Mouse (Mus musculus) heart, postnatal 0 days (tissue): Measurements from ENCODE around the gene Asic3. TPM values are rescaled to one million over a fixed set of nuclear protein-coding genes. Genes with fewer than 3 reads are reported as not detected.
"Not testable (repeated sequence)": the region's sequence is repeated elsewhere in the genome, so short reads cannot be mapped to it uniquely, and the experiment has no call there.

Experiments
- ATAC-seq: fragments of 200-750 bp; cut with Nextera tagmentation; 2 replicates; pipeline ENCODE4 v1.8.0; 2017; ENCODE audit warnings: low read depth, moderate number of reproducible peaks, moderate library complexity; ENCODE audit not compliant: insufficient read depth
- DNase-seq: peaks from one replicate; pipeline ENCODE4 v3.0.0-alpha.2; 2016; ENCODE audit warnings: low spot score
- H3K27ac ChIP-seq: fragments of 300-500 bp; sonication (generic); 2 replicates; pipeline ENCODE4 v1.5.1; 2014; ENCODE audit warnings: low read depth, mild to moderate bottlenecking
- H3K27me3 ChIP-seq: fragments of 300-500 bp; sonication (generic); 2 replicates; pipeline ENCODE4 v1.6.1; 2014; ENCODE audit warnings: low read length, mixed read lengths; ENCODE audit not compliant: control insufficient read depth, insufficient read depth
- H3K36me3 ChIP-seq: fragments of 300-500 bp; sonication (generic); replicated peaks from 2 replicates; pipeline ENCODE4 v1.6.1; 2014; ENCODE audit warnings: low read length, mixed read lengths; ENCODE audit not compliant: control insufficient read depth, insufficient read depth
- H3K4me1 ChIP-seq: fragments of 300-500 bp; sonication (generic); 2 replicates; pipeline ENCODE4 v1.6.1; 2014; ENCODE audit warnings: antibody characterized with exemption; ENCODE audit not compliant: control insufficient read depth, insufficient read depth
- H3K4me2 ChIP-seq: fragments of 300-500 bp; sonication (generic); 2 replicates; pipeline ENCODE4 v1.6.1; 2014; ENCODE audit warnings: low read depth, mild to moderate bottlenecking, low read length, moderate library complexity
- H3K4me3 ChIP-seq: fragments of 300-500 bp; sonication (generic); 2 replicates; pipeline ENCODE4 v1.5.1; 2014; ENCODE audit warnings: low read depth, low read length
- H3K9ac ChIP-seq: fragments of 300-500 bp; sonication (generic); replicated peaks from 2 replicates; pipeline ENCODE4 v1.6.1; 2014; ENCODE audit warnings: low read depth, low read length, mixed read lengths
- H3K9me3 ChIP-seq: fragments of 300-500 bp; sonication (generic); replicated peaks from 2 replicates; pipeline ENCODE4 v1.6.1; 2016; ENCODE audit warnings: low read length; ENCODE audit not compliant: control insufficient read depth
- CTCF ChIP-seq: IDR thresholded peaks from 2 replicates; pipeline ENCODE4 v1.5.1; 2016; ENCODE audit warnings: antibody characterized with exemption, control low read depth, low read depth
- EP300 ChIP-seq: IDR thresholded peaks from 2 replicates; pipeline ENCODE4 v1.6.1; 2016; ENCODE audit warnings: antibody characterized with exemption, low read depth
- WGBS: fragments of 180-500 bp; shearing (Covaris S2); extraction: QIAGEN DNeasy Blood & Tissue Kit; methylation state at CpG from one replicate; pipeline ENCODE4 v1.1.7; 2014; 5-methylcytosine and 5-hydroxymethylcytosine counted together
- polyA plus RNA-seq: library from polyadenylated mRNA; unstranded; fragments of >200 nt; fragmentation: Nextera tagmentation; extraction: Ambion mirVana; gene quantifications from 2 replicates; pipeline ENCODE4 v1.2.1, GENCODE M21; 2015
- total RNA-seq: library from RNA; depleted of rRNA; stranded (reverse); fragments of >200 nt; gene quantifications from 2 replicates; pipeline ENCODE4 v1.2.3, GENCODE M21; 2014; ENCODE audit warnings: low replicate concordance

Asic3 gene
- total and polyA plus RNA-seq, 2 experiments from 2014 or later = 0.10 TPM; not detected in 1

GRCm38 (mm10) chr5:24392724-24393123, 20.5 kb upstream of the Asic3 start:
- Histone ChIP-seq H3K9me3 (no peaks in the 10 kb centered on the region), H3K4me1 (peaks cover 19% of the 10 kb centered on the region), H3K27ac (peak overlapping the region; percentile 92; the same call in 1 of the 2 replicates), H3K4me2 (no peak overlapping the region), H3K36me3 (peaks cover 4% of the 10 kb centered on the region; the same call in 1 of the 2 replicates), H3K9ac (no peak overlapping the region), H3K4me3 (no peak overlapping the region), H3K27me3 (no peaks in the 10 kb centered on the region)
- DNase-seq (no peak), ATAC-seq (no peak)
- WGBS = 68% methylated on average over 7 of the region's 7 CpGs
- TF ChIP-seq EP300 = no peak
- TF ChIP-seq CTCF = no peak

- peaks cover 4% of the 10 kb centered on the region; the same call in 1 of the 2 replicates for H3K36me3 ChIP-seq
- peak; percentile 83 for DNase-seq
- no peaks in the 10 kb centered on the region for H3K27me3 ChIP-seq
- peak within 1 kb of the TSS; percentile 62 for H3K4me2 ChIP-seq
- ATAC-seq = peak; percentile 5; the same call in 1 of the 2 replicates
- no peaks in the 10 kb centered on the region for H3K9me3 ChIP-seq
- TF ChIP-seq CTCF (peak; percentile 85), EP300 (no peak)
- peak within 1 kb of the TSS; percentile 56; the same call in 1 of the 2 replicates for H3K9ac ChIP-seq
- WGBS = 27% methylated on average over 7 of the region's 7 CpGs
- H3K4me1 ChIP-seq = peaks cover 11% of the 10 kb centered on the region
- peak within 1 kb of the TSS; percentile 92 for H3K27ac ChIP-seq
- H3K4me3 ChIP-seq = peak within 1 kb of the TSS; percentile 71
These were observed 19.7 kb upstream of the Asic3 start, which contains the start of gene Abcb8 for GRCm38 (mm10) chr5:24393392-24393997. Gene Abcb8, plus strand, starts transcription at chr5:24393663.

GRCm38 (mm10) chr5:24394165-24394894, 18.9 kb upstream of the Asic3 start:
- peak overlapping the region; percentile 56; the same call in 1 of the 2 replicates for H3K9ac ChIP-seq
- H3K9me3 ChIP-seq = no peaks in the 10 kb centered on the region
- H3K4me1 ChIP-seq = peaks cover 8% of the 10 kb centered on the region
- peak overlapping the region; percentile 92 for H3K27ac ChIP-seq
- peaks cover 4% of the 10 kb centered on the region for H3K36me3 ChIP-seq
- peak overlapping the region; percentile 71 for H3K4me3 ChIP-seq
- TF ChIP-seq EP300 (peak; percentile 65; the same call in 1 of the 2 replicates), CTCF (peak; percentile 81)
- no peaks in the 10 kb centered on the region for H3K27me3 ChIP-seq
- peak; percentile 98 for DNase-seq
- ATAC-seq = peak; percentile 94
- WGBS = under 1% methylated on average over 36 of the region's 36 CpGs
- peak overlapping the region; percentile 62 for H3K4me2 ChIP-seq

- H3K4me1 ChIP-seq, H3K9ac ChIP-seq, H3K4me3 ChIP-seq, DNase-seq, H3K9me3 ChIP-seq, H3K27me3 ChIP-seq, H3K27ac ChIP-seq, H3K4me2 ChIP-seq, ATAC-seq: not testable (repeated sequence)
- H3K36me3 ChIP-seq = peaks cover 22% of the 10 kb centered on the region
- WGBS = 88% methylated on average over 6 of the region's 6 CpGs
These were observed 16.9 kb upstream of the Asic3 start for GRCm38 (mm10) chr5:24396254-24396653.

GRCm38 (mm10) chr5:24399686-24400085, 13.5 kb upstream of the Asic3 start:
- DNase-seq (no peak), ATAC-seq (no peak)
- 78% methylated on average over 10 of the region's 10 CpGs for WGBS
- TF ChIP-seq EP300 (no peak), CTCF (no peak)
- Histone ChIP-seq H3K27me3 (no peaks in the 10 kb centered on the region), H3K27ac (no peak overlapping the region), H3K4me2 (no peak overlapping the region), H3K9ac (no peak overlapping the region), H3K36me3 (peaks cover 48% of the 10 kb centered on the region), H3K4me3 (no peak overlapping the region), H3K9me3 (no peaks in the 10 kb centered on the region), H3K4me1 (0 out of 2 replicates have a peak, but pooled peaks cover 3% of the 10 kb centered on the region)
